Mouse (Mus musculus): ENCODE data around the gene Klhl2. TPM values are rescaled to one million over a fixed set of nuclear protein-coding genes. Genes with fewer than 3 reads are reported as not detected.

The Klhl2 gene
- polyA plus RNA-seq, 1 experiment: 2.5 TPM

DNA sequence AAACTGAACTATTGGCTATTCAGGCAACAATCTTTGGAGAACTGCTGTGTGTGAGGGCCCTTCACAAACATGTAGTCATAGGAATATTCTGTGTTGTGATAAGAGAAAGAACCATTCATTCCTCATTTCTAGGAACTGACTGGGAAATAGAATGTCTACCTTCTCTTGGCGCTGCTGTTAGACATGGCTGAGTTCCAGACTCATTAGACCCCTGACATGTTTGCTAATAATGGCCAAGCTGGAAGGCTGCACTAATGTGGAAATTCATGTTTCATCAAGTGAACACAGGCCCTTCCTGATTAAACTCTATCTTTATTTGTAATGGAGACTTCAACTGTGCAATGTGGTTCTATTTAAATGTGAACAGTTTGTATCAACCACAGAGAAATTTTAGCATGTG is 110.9 kb downstream of the Klhl2 start:
- H3K27me3 ChIP-seq (ENCODE audit: control insufficient read depth, insufficient read depth, low read length): no peaks in the 10 kb centered on the region
- H3K36me3 ChIP-seq (ENCODE audit: control insufficient read depth, insufficient read depth, low read length): no peaks in the 10 kb centered on the region
- H3K4me1 ChIP-seq (ENCODE audit: control insufficient read depth, insufficient read depth, low read length): no peaks in the 10 kb centered on the region; the same call in 1 of the 2 replicates
- TF ChIP-seq CTCF (IDR thresholded peaks at IDR 0.05; ENCODE audit: control insufficient read depth, insufficient read depth, insufficient replicate concordance, low read depth, low read length): no peak
- no peak for TF ChIP-seq POLR2A (IDR thresholded peaks at IDR 0.05; ENCODE audit: control insufficient read depth, low read depth, low read length)
- no peak overlapping the region for H3K27ac ChIP-seq (ENCODE audit: control insufficient read depth, insufficient read depth, low read depth, low read length)
- H3K4me3 ChIP-seq (ENCODE audit: control insufficient read depth, low read depth, low read length): no peak overlapping the region

DNA sequence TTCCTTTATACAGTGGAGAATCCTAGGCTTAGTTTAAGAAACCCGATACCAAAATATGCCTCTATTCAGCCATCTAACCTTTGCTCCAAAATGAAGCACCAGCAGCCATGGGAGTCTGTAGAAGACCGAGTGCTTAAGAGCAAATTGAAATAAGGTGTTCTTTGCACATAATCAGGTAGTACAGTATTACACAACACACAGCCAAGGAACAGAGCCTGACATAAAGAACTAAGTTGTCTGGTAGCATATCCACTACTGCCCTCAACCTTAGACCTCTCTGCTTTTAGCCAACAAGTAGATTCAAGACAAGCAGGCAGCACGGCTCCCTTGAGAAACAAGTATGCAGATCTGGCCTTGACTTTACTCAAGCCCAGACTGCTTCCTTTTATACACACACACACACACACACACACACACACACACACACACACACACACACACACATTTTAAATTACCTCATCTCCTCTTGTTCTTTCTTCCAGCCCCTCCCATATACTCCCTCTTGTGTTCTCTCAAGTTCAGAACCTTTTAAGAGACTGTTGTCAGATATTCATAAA is 113.0 kb downstream of the Klhl2 start:
- H3K27me3 ChIP-seq (ENCODE audit: control insufficient read depth, insufficient read depth, low read length): no peaks in the 10 kb centered on the region
- H3K4me3 ChIP-seq (ENCODE audit: control insufficient read depth, low read depth, low read length): no peak overlapping the region
- H3K27ac ChIP-seq (ENCODE audit: control insufficient read depth, insufficient read depth, low read depth, low read length): no peak overlapping the region
- H3K36me3 ChIP-seq (ENCODE audit: control insufficient read depth, insufficient read depth, low read length): no peaks in the 10 kb centered on the region
- TF ChIP-seq CTCF (IDR thresholded peaks at IDR 0.05; ENCODE audit: control insufficient read depth, insufficient read depth, insufficient replicate concordance, low read depth, low read length): no peak
- TF ChIP-seq POLR2A (IDR thresholded peaks at IDR 0.05; ENCODE audit: control insufficient read depth, low read depth, low read length): no peak
- H3K4me1 ChIP-seq (ENCODE audit: control insufficient read depth, insufficient read depth, low read length): no peaks in the 10 kb centered on the region; the same call in none of the 2 replicates

- H3K4me1 ChIP-seq (ENCODE audit: control insufficient read depth, insufficient read depth, low read length): no peaks in the 10 kb centered on the region; the same call in none of the 2 replicates
- no peaks in the 10 kb centered on the region for H3K27me3 ChIP-seq (ENCODE audit: control insufficient read depth, insufficient read depth, low read length)
- H3K36me3 ChIP-seq (ENCODE audit: control insufficient read depth, insufficient read depth, low read length): no peaks in the 10 kb centered on the region
- TF ChIP-seq CTCF (IDR thresholded peaks at IDR 0.05; ENCODE audit: control insufficient read depth, insufficient read depth, insufficient replicate concordance, low read depth, low read length) (no peak), POLR2A (IDR thresholded peaks at IDR 0.05; ENCODE audit: control insufficient read depth, low read depth, low read length) (no peak)
- H3K27ac ChIP-seq (ENCODE audit: control insufficient read depth, insufficient read depth, low read depth, low read length): no peak overlapping the region
- no peak overlapping the region for H3K4me3 ChIP-seq (ENCODE audit: control insufficient read depth, low read depth, low read length)
Measured at GRCm38 (mm10) chr8:64735161-64735560, 114.7 kb downstream of the Klhl2 start.

- Histone ChIP-seq H3K36me3 (ENCODE audit: control insufficient read depth, insufficient read depth, low read length) (no peaks in the 10 kb centered on the region), H3K27me3 (ENCODE audit: control insufficient read depth, insufficient read depth, low read length) (no peaks in the 10 kb centered on the region), H3K4me1 (ENCODE audit: control insufficient read depth, insufficient read depth, low read length) (no peaks in the 10 kb centered on the region; the same call in none of the 2 replicates), H3K4me3 (ENCODE audit: control insufficient read depth, low read depth, low read length) (peak within 1 kb of the TSS; percentile 93), H3K27ac (ENCODE audit: control insufficient read depth, insufficient read depth, low read depth, low read length) (peak within 1 kb of the TSS; percentile 61)
- TF ChIP-seq POLR2A (IDR thresholded peaks at IDR 0.05; ENCODE audit: control insufficient read depth, low read depth, low read length) (peak; percentile 51), CTCF (IDR thresholded peaks at IDR 0.05; ENCODE audit: control insufficient read depth, insufficient read depth, insufficient replicate concordance, low read depth, low read length) (no peak)
Measured at GRCm38 (mm10) chr8:64733271-64733943, 116.4 kb downstream of the Klhl2 start, which contains the start of gene Msmo1. Gene Msmo1, minus strand, starts transcription at chr8:64733792.

GRCm38 (mm10) chr8:64732596-64732995 is 117.2 kb downstream of the Klhl2 start:
- H3K27ac ChIP-seq (ENCODE audit: control insufficient read depth, insufficient read depth, low read depth, low read length): peak overlapping the region; percentile 43; the same call in 1 of the 2 replicates
- peak overlapping the region; percentile 55 for H3K4me3 ChIP-seq (ENCODE audit: control insufficient read depth, low read depth, low read length)
- H3K27me3 ChIP-seq (ENCODE audit: control insufficient read depth, insufficient read depth, low read length): no peaks in the 10 kb centered on the region
- no peak for TF ChIP-seq POLR2A (IDR thresholded peaks at IDR 0.05; ENCODE audit: control insufficient read depth, low read depth, low read length)
- no peak for TF ChIP-seq CTCF (IDR thresholded peaks at IDR 0.05; ENCODE audit: control insufficient read depth, insufficient read depth, insufficient replicate concordance, low read depth, low read length)
- no peaks in the 10 kb centered on the region; the same call in none of the 2 replicates for H3K4me1 ChIP-seq (ENCODE audit: control insufficient read depth, insufficient read depth, low read length)
- no peaks in the 10 kb centered on the region for H3K36me3 ChIP-seq (ENCODE audit: control insufficient read depth, insufficient read depth, low read length)

DNA sequence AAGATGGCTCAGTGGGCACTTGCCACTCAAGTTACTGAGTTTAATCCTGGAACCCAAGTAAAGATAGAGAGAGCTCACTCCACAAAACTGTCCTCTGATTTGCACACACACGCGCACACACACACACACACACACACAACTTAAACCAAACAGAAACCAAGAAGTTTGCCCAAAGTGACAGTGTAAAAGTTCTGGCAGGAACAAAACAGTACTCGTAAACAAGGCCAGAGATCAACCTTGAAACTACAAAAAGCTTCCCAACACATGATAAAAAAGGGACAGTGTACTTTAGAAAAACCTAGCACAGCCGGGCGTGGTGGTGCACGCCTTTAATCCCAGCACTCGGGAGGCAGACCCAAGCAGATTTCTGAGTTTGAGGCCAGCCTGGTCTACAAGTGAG is 121.7 kb downstream of the Klhl2 start:
- no peak overlapping the region; the same call in 1 of the 2 replicates for H3K27ac ChIP-seq (ENCODE audit: control insufficient read depth, insufficient read depth, low read depth, low read length)
- no peaks in the 10 kb centered on the region; the same call in 1 of the 2 replicates for H3K4me1 ChIP-seq (ENCODE audit: control insufficient read depth, insufficient read depth, low read length)
- no peak overlapping the region for H3K4me3 ChIP-seq (ENCODE audit: control insufficient read depth, low read depth, low read length)
- no peaks in the 10 kb centered on the region for H3K27me3 ChIP-seq (ENCODE audit: control insufficient read depth, insufficient read depth, low read length)
- no peak for TF ChIP-seq POLR2A (IDR thresholded peaks at IDR 0.05; ENCODE audit: control insufficient read depth, low read depth, low read length)
- no peak for TF ChIP-seq CTCF (IDR thresholded peaks at IDR 0.05; ENCODE audit: control insufficient read depth, insufficient read depth, insufficient replicate concordance, low read depth, low read length)
- H3K36me3 ChIP-seq (ENCODE audit: control insufficient read depth, insufficient read depth, low read length): no peaks in the 10 kb centered on the region; the same call in 1 of the 2 replicates

- Histone ChIP-seq H3K36me3 (ENCODE audit: control insufficient read depth, insufficient read depth, low read length) (no peaks in the 10 kb centered on the region; the same call in 1 of the 2 replicates), H3K4me3 (ENCODE audit: control insufficient read depth, low read depth, low read length) (no peak overlapping the region), H3K4me1 (ENCODE audit: control insufficient read depth, insufficient read depth, low read length) (no peaks in the 10 kb centered on the region), H3K27me3 (ENCODE audit: control insufficient read depth, insufficient read depth, low read length) (no peaks in the 10 kb centered on the region), H3K27ac (ENCODE audit: control insufficient read depth, insufficient read depth, low read depth, low read length) (no peak overlapping the region)
- TF ChIP-seq POLR2A (IDR thresholded peaks at IDR 0.05; ENCODE audit: control insufficient read depth, low read depth, low read length) (no peak), CTCF (IDR thresholded peaks at IDR 0.05; ENCODE audit: control insufficient read depth, insufficient read depth, insufficient replicate concordance, low read depth, low read length) (no peak)
Measured at GRCm38 (mm10) chr8:64726190-64726695, 123.6 kb downstream of the Klhl2 start.

Measured in testis, adult 2 months (tissue).